Mouse (Mus musculus): ENCODE measurements around the gene Sesn2. TPM values are rescaled to one million over a fixed set of nuclear protein-coding genes. Genes with fewer than 3 reads are reported as not detected.
A peak's percentile ranks its signal among the peaks of the same experiment; 100 is the strongest.

The Sesn2 gene
- polyA plus RNA-seq, 1 experiment from 2014 or later = 18.1 TPM

- Histone ChIP-seq H3K9ac (ENCODE audit: low read depth, low read length) (no peak overlapping the region), H3K27me3 (ENCODE audit: insufficient read depth, low read length) (no peaks in the 10 kb centered on the region), H3K27ac (peak overlapping the region; percentile 65), H3K36me3 (ENCODE audit: insufficient read depth, low read length) (no peaks in the 10 kb centered on the region), H3K9me3 (replicated peaks; ENCODE audit: low read length) (no peaks in the 10 kb centered on the region), H3K4me2 (ENCODE audit: low read length) (no peak overlapping the region), H3K4me1 (replicated peaks; ENCODE audit: insufficient read depth, low read length) (no peaks in the 10 kb centered on the region), H3K4me3 (replicated peaks; ENCODE audit: low read depth, low read length) (no peak overlapping the region)
- ATAC-seq (replicated peaks; ENCODE audit: low FRiP score, low read depth) (no peak; the same call in 1 of the 2 replicates), DNase-seq (ENCODE audit: low spot score) (peak; percentile 36)
- WGBS = 61% methylated on average over 13 of the region's 13 CpGs
- TF ChIP-seq CTCF (IDR thresholded peaks at IDR 0.05; ENCODE audit: low read depth) = no peak
Observed at GRCm38 (mm10) chr4:132475895-132476878, 34.1 kb downstream of the Sesn2 start.

- ATAC-seq (replicated peaks; ENCODE audit: low FRiP score, low read depth) = peak; percentile 86
- TF ChIP-seq CTCF (IDR thresholded peaks at IDR 0.05; ENCODE audit: low read depth) = no peak
- Histone ChIP-seq H3K9me3 (replicated peaks; ENCODE audit: low read length) (no peaks in the 10 kb centered on the region), H3K9ac (ENCODE audit: low read depth, low read length) (no peak overlapping the region), H3K4me1 (replicated peaks; ENCODE audit: insufficient read depth, low read length) (no peaks in the 10 kb centered on the region), H3K27ac (peak overlapping the region; percentile 65), H3K4me3 (replicated peaks; ENCODE audit: low read depth, low read length) (no peak overlapping the region), H3K4me2 (ENCODE audit: low read length) (no peak overlapping the region), H3K27me3 (ENCODE audit: insufficient read depth, low read length) (no peaks in the 10 kb centered on the region), H3K36me3 (ENCODE audit: insufficient read depth, low read length) (no peaks in the 10 kb centered on the region)
- DNase-seq (ENCODE audit: low spot score) = peak; percentile 34
- WGBS = 45% methylated on average over 4 of the region's 4 CpGs
Observed at GRCm38 (mm10) chr4:132474631-132475030, 35.7 kb downstream of the Sesn2 start.

- H3K4me2 ChIP-seq (ENCODE audit: low read length) = no peak overlapping the region
- DNase-seq (ENCODE audit: low spot score) (no peak), ATAC-seq (replicated peaks; ENCODE audit: low FRiP score, low read depth) (no peak)
- no peak for TF ChIP-seq CTCF (IDR thresholded peaks at IDR 0.05; ENCODE audit: low read depth)
- no peaks in the 10 kb centered on the region for H3K27me3 ChIP-seq (ENCODE audit: insufficient read depth, low read length)
- no peaks in the 10 kb centered on the region for H3K36me3 ChIP-seq (ENCODE audit: insufficient read depth, low read length)
- H3K4me3 ChIP-seq (replicated peaks; ENCODE audit: low read depth, low read length) = no peak overlapping the region
- no peaks in the 10 kb centered on the region for H3K4me1 ChIP-seq (replicated peaks; ENCODE audit: insufficient read depth, low read length)
- H3K9ac ChIP-seq (ENCODE audit: low read depth, low read length) = no peak overlapping the region
- H3K9me3 ChIP-seq (replicated peaks; ENCODE audit: low read length) = no peaks in the 10 kb centered on the region
- WGBS = 90% methylated on average over 9 of the region's 9 CpGs
- H3K27ac ChIP-seq = no peak overlapping the region
Observed at GRCm38 (mm10) chr4:132473411-132473810, 36.9 kb downstream of the Sesn2 start.

GRCm38 (mm10) chr4:132469873-132470272 is 40.4 kb downstream of the Sesn2 start:
- ATAC-seq (replicated peaks; ENCODE audit: low FRiP score, low read depth) (0 out of 2 replicates have a peak, but pooled peaks have one; percentile 33), DNase-seq (ENCODE audit: low spot score) (peak; percentile 43)
- Histone ChIP-seq H3K4me2 (ENCODE audit: low read length) (no peak overlapping the region), H3K9me3 (replicated peaks; ENCODE audit: low read length) (no peaks in the 10 kb centered on the region), H3K4me1 (replicated peaks; ENCODE audit: insufficient read depth, low read length) (no peaks in the 10 kb centered on the region), H3K27me3 (ENCODE audit: insufficient read depth, low read length) (no peaks in the 10 kb centered on the region), H3K36me3 (ENCODE audit: insufficient read depth, low read length) (no peaks in the 10 kb centered on the region), H3K9ac (ENCODE audit: low read depth, low read length) (no peak overlapping the region), H3K4me3 (replicated peaks; ENCODE audit: low read depth, low read length) (no peak overlapping the region), H3K27ac (peak overlapping the region; percentile 77)
- TF ChIP-seq CTCF (IDR thresholded peaks at IDR 0.05; ENCODE audit: low read depth) = no peak
- WGBS = 6% methylated on average over 3 of the region's 3 CpGs

GRCm38 (mm10) chr4:132464255-132464613 is 46.1 kb downstream of the Sesn2 start:
- H3K9ac ChIP-seq (ENCODE audit: low read depth, low read length) = peak overlapping the region; percentile 83; the same call in 1 of the 2 replicates
- H3K27me3 ChIP-seq (ENCODE audit: insufficient read depth, low read length) = no peaks in the 10 kb centered on the region
- ATAC-seq (replicated peaks; ENCODE audit: low FRiP score, low read depth) (no peak), DNase-seq (ENCODE audit: low spot score) (no peak)
- H3K4me1 ChIP-seq (replicated peaks; ENCODE audit: insufficient read depth, low read length) = peaks cover 8% of the 10 kb centered on the region; the same call in 1 of the 2 replicates
- no peak for TF ChIP-seq CTCF (IDR thresholded peaks at IDR 0.05; ENCODE audit: low read depth)
- no peak overlapping the region for H3K27ac ChIP-seq
- H3K9me3 ChIP-seq (replicated peaks; ENCODE audit: low read length) = no peaks in the 10 kb centered on the region
- H3K4me2 ChIP-seq (ENCODE audit: low read length) = peak overlapping the region; percentile 90
- under 1% methylated on average over 5 of the region's 5 CpGs for WGBS
- H3K4me3 ChIP-seq (replicated peaks; ENCODE audit: low read depth, low read length) = peak overlapping the region; percentile 73
- H3K36me3 ChIP-seq (ENCODE audit: insufficient read depth, low read length) = peaks cover 12% of the 10 kb centered on the region

- peak within 1 kb of the TSS; percentile 78; the same call in 1 of the 2 replicates for H3K27ac ChIP-seq
- H3K4me3 ChIP-seq (replicated peaks; ENCODE audit: low read depth, low read length) = peak within 1 kb of the TSS; percentile 73
- H3K4me2 ChIP-seq (ENCODE audit: low read length) = peak within 1 kb of the TSS; percentile 90
- peaks cover 13% of the 10 kb centered on the region for H3K36me3 ChIP-seq (ENCODE audit: insufficient read depth, low read length)
- under 1% methylated on average over 44 of the region's 44 CpGs for WGBS
- peak; percentile 88 for ATAC-seq (replicated peaks; ENCODE audit: low FRiP score, low read depth)
- no peaks in the 10 kb centered on the region for H3K9me3 ChIP-seq (replicated peaks; ENCODE audit: low read length)
- TF ChIP-seq CTCF (IDR thresholded peaks at IDR 0.05; ENCODE audit: low read depth) = peak; percentile 65
- H3K27me3 ChIP-seq (ENCODE audit: insufficient read depth, low read length) = no peaks in the 10 kb centered on the region
- H3K4me1 ChIP-seq (replicated peaks; ENCODE audit: insufficient read depth, low read length) = peaks cover 8% of the 10 kb centered on the region; the same call in 1 of the 2 replicates
- H3K9ac ChIP-seq (ENCODE audit: low read depth, low read length) = peak within 1 kb of the TSS; percentile 83
- peak; percentile 96 for DNase-seq (ENCODE audit: low spot score)
Observed at GRCm38 (mm10) chr4:132463430-132464254, 46.7 kb downstream of the Sesn2 start, which contains the start of gene Med18. TSS of gene Med18 (minus strand) at chr4:132463921.

Measured in kidney, postnatal 0 days (tissue).